Mouse (Mus musculus): ENCODE data around the gene Maml1. TPM values are rescaled to one million over a fixed set of nuclear protein-coding genes. Genes with fewer than 3 reads are reported as not detected.
A peak's percentile ranks its signal among the peaks of the same experiment; 100 is the strongest.

Gene Maml1
- polyA plus RNA-seq, 1 experiment, result 35.3 TPM

- DNase-seq, result peak; percentile 40
- no peaks in the 10 kb centered on the region for H3K27me3 ChIP-seq (ENCODE audit: control insufficient read depth, insufficient read depth, low read length)
- TF ChIP-seq POLR2A (IDR thresholded peaks at IDR 0.05; ENCODE audit: control insufficient read depth, extremely low read depth, insufficient read depth, low read length, poor library complexity), result 0 out of 2 replicates have a peak, but pooled peaks have one; percentile 26
- TF ChIP-seq CTCF (IDR thresholded peaks at IDR 0.05; ENCODE audit: borderline replicate concordance, control insufficient read depth, extremely low read depth, insufficient read depth, low read length, poor library complexity), result no peak
- H3K4me1 ChIP-seq (replicated peaks; ENCODE audit: control insufficient read depth, insufficient read depth, low read length), result peaks cover 22% of the 10 kb centered on the region
- H3K36me3 ChIP-seq (ENCODE audit: control insufficient read depth, insufficient read depth, low read length), result no peaks in the 10 kb centered on the region
- 2% methylated on average over 34 of the region's 34 CpGs for WGBS
- H3K4me3 ChIP-seq (ENCODE audit: control insufficient read depth, insufficient read depth, low read length), result peak overlapping the region; percentile 70
- no peak overlapping the region for H3K27ac ChIP-seq (ENCODE audit: control insufficient read depth, insufficient read depth, low read length)
Measured at GRCm38 (mm10) chr11:50225611-50226378, 66.3 kb downstream of the Maml1 start.

GRCm38 (mm10) chr11:50224671-50225530 lies 67.2 kb downstream of the Maml1 start:
- DNase-seq, result peak; percentile 69
- under 1% methylated on average over 70 of the region's 70 CpGs for WGBS
- no peak; the same call in 1 of the 2 replicates for TF ChIP-seq POLR2A (IDR thresholded peaks at IDR 0.05; ENCODE audit: control insufficient read depth, extremely low read depth, insufficient read depth, low read length, poor library complexity)
- TF ChIP-seq CTCF (IDR thresholded peaks at IDR 0.05; ENCODE audit: borderline replicate concordance, control insufficient read depth, extremely low read depth, insufficient read depth, low read length, poor library complexity), result peak; percentile 29; the same call in 1 of the 2 replicates
- Histone ChIP-seq H3K27me3 (ENCODE audit: control insufficient read depth, insufficient read depth, low read length) (no peaks in the 10 kb centered on the region), H3K36me3 (ENCODE audit: control insufficient read depth, insufficient read depth, low read length) (no peaks in the 10 kb centered on the region), H3K4me1 (replicated peaks; ENCODE audit: control insufficient read depth, insufficient read depth, low read length) (peaks cover 22% of the 10 kb centered on the region), H3K4me3 (ENCODE audit: control insufficient read depth, insufficient read depth, low read length) (peak overlapping the region; percentile 70), H3K27ac (ENCODE audit: control insufficient read depth, insufficient read depth, low read length) (no peak overlapping the region)

- no peak for DNase-seq
- H3K4me1 ChIP-seq (replicated peaks; ENCODE audit: control insufficient read depth, insufficient read depth, low read length), result peaks cover 22% of the 10 kb centered on the region
- WGBS, result 7% methylated on average over 17 of the region's 17 CpGs
- no peak for TF ChIP-seq CTCF (IDR thresholded peaks at IDR 0.05; ENCODE audit: borderline replicate concordance, control insufficient read depth, extremely low read depth, insufficient read depth, low read length, poor library complexity)
- TF ChIP-seq POLR2A (IDR thresholded peaks at IDR 0.05; ENCODE audit: control insufficient read depth, extremely low read depth, insufficient read depth, low read length, poor library complexity), result no peak
- no peaks in the 10 kb centered on the region for H3K27me3 ChIP-seq (ENCODE audit: control insufficient read depth, insufficient read depth, low read length)
- peak overlapping the region; percentile 70 for H3K4me3 ChIP-seq (ENCODE audit: control insufficient read depth, insufficient read depth, low read length)
- no peak overlapping the region for H3K27ac ChIP-seq (ENCODE audit: control insufficient read depth, insufficient read depth, low read length)
- H3K36me3 ChIP-seq (ENCODE audit: control insufficient read depth, insufficient read depth, low read length), result no peaks in the 10 kb centered on the region
Measured at GRCm38 (mm10) chr11:50223783-50224662, 68.1 kb downstream of the Maml1 start.

- DNase-seq, result no peak
- Histone ChIP-seq H3K4me3 (ENCODE audit: control insufficient read depth, insufficient read depth, low read length) (no peak overlapping the region), H3K27me3 (ENCODE audit: control insufficient read depth, insufficient read depth, low read length) (no peaks in the 10 kb centered on the region), H3K4me1 (replicated peaks; ENCODE audit: control insufficient read depth, insufficient read depth, low read length) (peaks cover 22% of the 10 kb centered on the region), H3K36me3 (ENCODE audit: control insufficient read depth, insufficient read depth, low read length) (no peaks in the 10 kb centered on the region), H3K27ac (ENCODE audit: control insufficient read depth, insufficient read depth, low read length) (no peak overlapping the region)
- WGBS, result 74% methylated on average over 7 of the region's 7 CpGs
- TF ChIP-seq CTCF (IDR thresholded peaks at IDR 0.05; ENCODE audit: borderline replicate concordance, control insufficient read depth, extremely low read depth, insufficient read depth, low read length, poor library complexity) (no peak), POLR2A (IDR thresholded peaks at IDR 0.05; ENCODE audit: control insufficient read depth, extremely low read depth, insufficient read depth, low read length, poor library complexity) (no peak)
Measured at GRCm38 (mm10) chr11:50222559-50223276, 69.4 kb downstream of the Maml1 start.

GRCm38 (mm10) chr11:50219833-50220232 lies 72.3 kb downstream of the Maml1 start:
- no peaks in the 10 kb centered on the region for H3K27me3 ChIP-seq (ENCODE audit: control insufficient read depth, insufficient read depth, low read length)
- no peak for DNase-seq
- no peak overlapping the region for H3K27ac ChIP-seq (ENCODE audit: control insufficient read depth, insufficient read depth, low read length)
- WGBS, result 93% methylated on average over 2 of the region's 2 CpGs
- peaks cover 7% of the 10 kb centered on the region for H3K4me1 ChIP-seq (replicated peaks; ENCODE audit: control insufficient read depth, insufficient read depth, low read length)
- no peak for TF ChIP-seq CTCF (IDR thresholded peaks at IDR 0.05; ENCODE audit: borderline replicate concordance, control insufficient read depth, extremely low read depth, insufficient read depth, low read length, poor library complexity)
- no peak for TF ChIP-seq POLR2A (IDR thresholded peaks at IDR 0.05; ENCODE audit: control insufficient read depth, extremely low read depth, insufficient read depth, low read length, poor library complexity)
- no peaks in the 10 kb centered on the region for H3K36me3 ChIP-seq (ENCODE audit: control insufficient read depth, insufficient read depth, low read length)
- H3K4me3 ChIP-seq (ENCODE audit: control insufficient read depth, insufficient read depth, low read length), result no peak overlapping the region

Measured in thymus, adult 2 months (tissue).